Mouse (Mus musculus) embryonic facial prominence, embryonic 12.5 days (tissue): ENCODE measurements around the gene Krt5. TPM values are rescaled to one million over a fixed set of nuclear protein-coding genes. Genes with fewer than 3 reads are reported as not detected.
"Not testable (repeated sequence)": the region's sequence is repeated elsewhere in the genome, so short reads cannot be mapped to it uniquely, and the experiment has no call there.

Experiments
- ATAC-seq: fragments of 200-750 bp; cut with Nextera tagmentation; 2 replicates; pipeline ENCODE4 v1.8.0; 2017; ENCODE audit not compliant: insufficient number of reproducible peaks, insufficient read depth, low FRiP score, low TSS enrichment
- H3K27ac ChIP-seq: fragments of 300-500 bp; sonication (generic); 2 replicates; pipeline ENCODE4 v1.5.1; 2016; ENCODE audit warnings: mild to moderate bottlenecking
- H3K27me3 ChIP-seq: fragments of 300-500 bp; sonication (generic); 2 replicates; pipeline ENCODE4 v1.6.1; 2016; ENCODE audit warnings: mild to moderate bottlenecking, moderate library complexity
- H3K36me3 ChIP-seq: fragments of 300-500 bp; sonication (generic); 2 replicates; pipeline ENCODE4 v1.6.1; 2016; ENCODE audit warnings: mild to moderate bottlenecking
- H3K4me1 ChIP-seq: fragments of 300-500 bp; sonication (generic); 2 replicates; pipeline ENCODE4 v1.6.1; 2016
- H3K4me2 ChIP-seq: fragments of 300-500 bp; sonication (generic); replicated peaks from 2 replicates; pipeline ENCODE4 v1.6.1; 2016; ENCODE audit warnings: mild to moderate bottlenecking, moderate library complexity
- H3K4me3 ChIP-seq: fragments of 300-500 bp; sonication (generic); 2 replicates; pipeline ENCODE4 v1.5.1; 2016; ENCODE audit warnings: mild to moderate bottlenecking
- H3K9ac ChIP-seq: fragments of 300-500 bp; sonication (generic); 2 replicates; pipeline ENCODE4 v1.6.1; 2016; ENCODE audit warnings: mild to moderate bottlenecking, moderate library complexity
- H3K9me3 ChIP-seq: fragments of 300-500 bp; sonication (generic); 2 replicates; pipeline ENCODE4 v1.6.1; 2016; ENCODE audit warnings: mild to moderate bottlenecking, moderate library complexity
- WGBS: fragments of 180-500 bp; shearing (Covaris S2); methylation state at CpG from one replicate; pipeline ENCODE4 v1.1.7; 2016; 5-methylcytosine and 5-hydroxymethylcytosine counted together
- microRNA-seq: library from miRNA; unstranded; fragments of <30 nt; microRNA quantifications from one replicate; pipeline ENCODE4, GENCODE M21; 2017
- polyA plus RNA-seq: library from polyadenylated mRNA; unstranded; fragments of >200 nt; fragmentation: Nextera tagmentation; extraction: Ambion mirVana; gene quantifications from 2 replicates; pipeline ENCODE4 v1.2.1, GENCODE M21; 2016

Gene Krt5
- polyA plus RNA-seq, 1 experiment from 2014 or later: 80.6 TPM

GRCm38 (mm10) chr15:101699866-101700265 lies 12.8 kb downstream of the Krt5 start:
- 68% methylated on average over 8 of the region's 8 CpGs for WGBS

GRCm38 (mm10) chr15:101699192-101699591 lies 13.5 kb downstream of the Krt5 start:
- H3K4me3 ChIP-seq: no peak overlapping the region
- H3K4me1 ChIP-seq: no peaks in the 10 kb centered on the region
- no peak overlapping the region for H3K27ac ChIP-seq
- H3K9me3 ChIP-seq: no peaks in the 10 kb centered on the region
- 0 out of 2 replicates have a peak, but pooled peaks cover 2% of the 10 kb centered on the region for H3K27me3 ChIP-seq
- whole genome bisulfite sequencing: 64% methylated on average over 3 of the region's 3 CpGs
- no peak for ATAC-seq
- H3K9ac ChIP-seq: no peak overlapping the region
- H3K4me2 ChIP-seq: no peak overlapping the region
- H3K36me3 ChIP-seq: no peaks in the 10 kb centered on the region

More at GRCm38 (mm10) chr15:101699866-101700265, 12.8 kb downstream of the Krt5 start:
- Histone ChIP-seq H3K27ac (no peak overlapping the region), H3K9me3 (no peaks in the 10 kb centered on the region), H3K36me3 (no peaks in the 10 kb centered on the region), H3K4me2 (no peak overlapping the region), H3K9ac (no peak overlapping the region), H3K4me1 (no peaks in the 10 kb centered on the region), H3K4me3 (no peak overlapping the region), H3K27me3 (0 out of 2 replicates have a peak, but pooled peaks cover 2% of the 10 kb centered on the region)
- ATAC-seq: no peak

- Histone ChIP-seq H3K9ac (no peak overlapping the region), H3K4me2 (no peak overlapping the region), H3K27me3 (no peaks in the 10 kb centered on the region), H3K27ac (no peak overlapping the region), H3K4me1 (no peaks in the 10 kb centered on the region), H3K9me3 (no peaks in the 10 kb centered on the region), H3K4me3 (no peak overlapping the region), H3K36me3 (no peaks in the 10 kb centered on the region)
- ATAC-seq: no peak
- WGBS: 62% methylated on average over 8 of the region's 8 CpGs
Observed at GRCm38 (mm10) chr15:101697326-101698188, 15.1 kb downstream of the Krt5 start.

GRCm38 (mm10) chr15:101694207-101694606 lies 18.5 kb downstream of the Krt5 start, which contains the start of gene Krt6a:
Gene Krt6a, minus strand, starts transcription at chr15:101694307.
- H3K4me1 ChIP-seq: no peaks in the 10 kb centered on the region
- WGBS: 81% methylated on average over 5 of the region's 5 CpGs

GRCm38 (mm10) chr15:101690460-101690859 lies 22.2 kb downstream of the Krt5 start:
- H3K36me3 ChIP-seq, H3K9me3 ChIP-seq, H3K27ac ChIP-seq, H3K4me2 ChIP-seq, H3K9ac ChIP-seq, ATAC-seq, H3K27me3 ChIP-seq, H3K4me3 ChIP-seq, H3K4me1 ChIP-seq: not testable (repeated sequence)
- 90% methylated on average over 5 of the region's 5 CpGs for WGBS

More at GRCm38 (mm10) chr15:101694207-101694606, 18.5 kb downstream of the Krt5 start, which contains the start of gene Krt6a:
- H3K9ac ChIP-seq: no peak within 1 kb of the TSS
- H3K4me3 ChIP-seq: no peak within 1 kb of the TSS
- H3K4me2 ChIP-seq: no peak within 1 kb of the TSS
- H3K27ac ChIP-seq: no peak within 1 kb of the TSS
- ATAC-seq: no peak
- no peaks in the 10 kb centered on the region for H3K27me3 ChIP-seq
- no peaks in the 10 kb centered on the region for H3K36me3 ChIP-seq
- H3K9me3 ChIP-seq: no peaks in the 10 kb centered on the region

GRCm38 (mm10) chr15:101688161-101688560 lies 24.5 kb downstream of the Krt5 start:
- 67% methylated on average over 2 of the region's 2 CpGs for WGBS

GRCm38 (mm10) chr15:101680187-101680586 lies 32.5 kb downstream of the Krt5 start, which contains the start of gene Krt6b:
Gene Krt6b, minus strand, starts transcription at chr15:101680287.
- 89% methylated on average over 2 of the region's 2 CpGs for WGBS
- ATAC-seq: no peak
- no peaks in the 10 kb centered on the region for H3K9me3 ChIP-seq
- H3K9ac ChIP-seq: no peak within 1 kb of the TSS
- H3K4me1 ChIP-seq: no peaks in the 10 kb centered on the region
- no peaks in the 10 kb centered on the region for H3K36me3 ChIP-seq
- no peak within 1 kb of the TSS for H3K27ac ChIP-seq
- H3K4me3 ChIP-seq: no peak within 1 kb of the TSS
- H3K27me3 ChIP-seq: no peaks in the 10 kb centered on the region
- no peak within 1 kb of the TSS for H3K4me2 ChIP-seq

More at GRCm38 (mm10) chr15:101688161-101688560, 24.5 kb downstream of the Krt5 start:
- Histone ChIP-seq H3K4me1 (no peaks in the 10 kb centered on the region), H3K27me3 (no peaks in the 10 kb centered on the region), H3K4me2 (no peak overlapping the region), H3K9me3 (no peaks in the 10 kb centered on the region), H3K27ac (no peak overlapping the region), H3K36me3 (no peaks in the 10 kb centered on the region), H3K9ac (no peak overlapping the region), H3K4me3 (no peak overlapping the region)
- ATAC-seq: no peak

GRCm38 (mm10) chr15:101675978-101676377 lies 36.7 kb downstream of the Krt5 start:
- no peaks in the 10 kb centered on the region for H3K9me3 ChIP-seq
- H3K4me1 ChIP-seq: no peaks in the 10 kb centered on the region
- no peak overlapping the region for H3K9ac ChIP-seq
- no peaks in the 10 kb centered on the region for H3K36me3 ChIP-seq
- H3K27ac ChIP-seq: no peak overlapping the region
- no peaks in the 10 kb centered on the region for H3K27me3 ChIP-seq
- no peak overlapping the region for H3K4me2 ChIP-seq
- no peak for ATAC-seq
- H3K4me3 ChIP-seq: no peak overlapping the region
- WGBS: 91% methylated on average over 1 of the region's 1 CpGs

Small RNA genes within 50 kb of the gene (microRNA-seq; reads per million reads assigned to microRNA genes)
- gene Gm44323 (not detected), gene Gm44342 (not detected), gene Gm44383 (not detected)

Other genes starting within 250 kb of the Krt5 start
- gene Krt81, start 249.1 kb downstream of the Krt5 start, polyA plus RNA-seq: not detected in 2 replicates
- gene Krt86, start 239.4 kb downstream of the Krt5 start, polyA plus RNA-seq: not detected in 2 replicates
- gene Krt83, start 221.4 kb downstream of the Krt5 start, polyA plus RNA-seq: not detected in 2 replicates
- not detected in 2 replicates for gene Gm49425, start 195.6 kb downstream of the Krt5 start, polyA plus RNA-seq
- gene Krt84, start 180.1 kb downstream of the Krt5 start, polyA plus RNA-seq: 0.06 TPM in 1 of 2 replicates, not detected in the other
- not detected in 2 replicates for gene Krt82, start 162.2 kb downstream of the Krt5 start, polyA plus RNA-seq
- gene Krt90, start 149.9 kb downstream of the Krt5 start, polyA plus RNA-seq: 0.34 and 0.59 TPM in 2 replicates
- gene Krt75, start 139.0 kb downstream of the Krt5 start, polyA plus RNA-seq: 0.36 and 0.64 TPM in 2 replicates
- not detected in 2 replicates for gene Gm5414, start 84.7 kb downstream of the Krt5 start, polyA plus RNA-seq
- gene Gm5478, start 65.5 kb downstream of the Krt5 start, polyA plus RNA-seq: not detected in 2 replicates
- not detected in 2 replicates for gene Krt6b, start 32.6 kb downstream of the Krt5 start, polyA plus RNA-seq
- gene Krt6a, start 18.6 kb downstream of the Krt5 start, polyA plus RNA-seq: 1.4 and 1.6 TPM in 2 replicates
- gene Krt71, start 30.2 kb upstream of the Krt5 start, polyA plus RNA-seq: not detected in 2 replicates
- gene Krt72, start 73.6 kb upstream of the Krt5 start, polyA plus RNA-seq: not detected in 2 replicates
- 0.08 TPM in 1 of 2 replicates, not detected in the other for gene Krt73, start 89.4 kb upstream of the Krt5 start, polyA plus RNA-seq
- not detected in 2 replicates for gene Krt2, start 105.3 kb upstream of the Krt5 start, polyA plus RNA-seq
- gene Krt1, start 137.9 kb upstream of the Krt5 start, polyA plus RNA-seq: 2.4 and 3.4 TPM in 2 replicates
- gene Krt77, start 156.8 kb upstream of the Krt5 start, polyA plus RNA-seq: 0.08 TPM in 1 of 2 replicates, not detected in the other
- not detected in 2 replicates for gene Krt76, start 180.0 kb upstream of the Krt5 start, polyA plus RNA-seq
- gene Krt4, start 211.8 kb upstream of the Krt5 start, polyA plus RNA-seq: 0.20 and 0.68 TPM in 2 replicates
- gene Krt79, start 227.4 kb upstream of the Krt5 start, polyA plus RNA-seq: 0.28 TPM in 1 of 2 replicates, not detected in the other
- 0.13 TPM in 1 of 2 replicates, not detected in the other for gene Krt78, start 241.4 kb upstream of the Krt5 start, polyA plus RNA-seq